Mouse (Mus musculus): ENCODE data around the gene Cryl1. TPM values are rescaled to one million over a fixed set of nuclear protein-coding genes. Genes with fewer than 3 reads are reported as not detected.

Cryl1 gene
- polyA plus RNA-seq, 1 experiment from 2014 or later: 10.8 TPM

GRCm38 (mm10) chr14:57397221-57397620, 1.1 kb downstream of the Cryl1 start:
- no peak for ATAC-seq (ENCODE audit: low FRiP score, low read depth)
- H3K27ac ChIP-seq (replicated peaks): no peak overlapping the region
- 82% methylated on average over 5 of the region's 5 CpGs for WGBS

GRCm38 (mm10) chr14:57395470-57395869, 2.9 kb downstream of the Cryl1 start:
- H3K9me3 ChIP-seq: no peaks in the 10 kb centered on the region
- no peak overlapping the region for H3K9ac ChIP-seq (replicated peaks)
- peaks cover 3% of the 10 kb centered on the region; the same call in 1 of the 2 replicates for H3K4me1 ChIP-seq
- no peak for ATAC-seq (ENCODE audit: low FRiP score, low read depth)
- H3K4me3 ChIP-seq: no peak overlapping the region
- no peak overlapping the region for H3K4me2 ChIP-seq (replicated peaks)
- H3K27me3 ChIP-seq: peaks cover 25% of the 10 kb centered on the region
- 86% methylated on average over 2 of the region's 2 CpGs for WGBS
- no peak overlapping the region for H3K27ac ChIP-seq (replicated peaks)
- H3K36me3 ChIP-seq: no peaks in the 10 kb centered on the region

More at GRCm38 (mm10) chr14:57397221-57397620, 1.1 kb downstream of the Cryl1 start:
- H3K4me2 ChIP-seq (replicated peaks): no peak overlapping the region
- no peaks in the 10 kb centered on the region for H3K36me3 ChIP-seq
- peaks cover 25% of the 10 kb centered on the region for H3K27me3 ChIP-seq
- H3K4me3 ChIP-seq: no peak overlapping the region
- H3K4me1 ChIP-seq: peaks cover 3% of the 10 kb centered on the region; the same call in 1 of the 2 replicates
- no peaks in the 10 kb centered on the region for H3K9me3 ChIP-seq
- no peak overlapping the region for H3K9ac ChIP-seq (replicated peaks)

GRCm38 (mm10) chr14:57392278-57392677, 6.1 kb downstream of the Cryl1 start:
- Histone ChIP-seq H3K4me1 (no peaks in the 10 kb centered on the region), H3K9me3 (no peaks in the 10 kb centered on the region), H3K9ac (replicated peaks) (no peak overlapping the region), H3K27ac (replicated peaks) (no peak overlapping the region), H3K4me3 (no peak overlapping the region), H3K27me3 (peaks cover 13% of the 10 kb centered on the region), H3K4me2 (replicated peaks) (no peak overlapping the region), H3K36me3 (no peaks in the 10 kb centered on the region)
- no peak for ATAC-seq (ENCODE audit: low FRiP score, low read depth)
- WGBS: 70% methylated on average over 5 of the region's 5 CpGs

- Histone ChIP-seq H3K9ac (replicated peaks) (no peak overlapping the region), H3K4me2 (replicated peaks) (no peak overlapping the region), H3K27ac (replicated peaks) (no peak overlapping the region), H3K27me3 (peaks cover 6% of the 10 kb centered on the region), H3K9me3 (no peaks in the 10 kb centered on the region), H3K4me3 (no peak overlapping the region), H3K36me3 (no peaks in the 10 kb centered on the region), H3K4me1 (no peaks in the 10 kb centered on the region)
- WGBS: 77% methylated on average over 4 of the region's 4 CpGs
- no peak for ATAC-seq (ENCODE audit: low FRiP score, low read depth)
These were observed 6.7 kb downstream of the Cryl1 start for GRCm38 (mm10) chr14:57391621-57392020.

GRCm38 (mm10) chr14:57386758-57387561, 11.4 kb downstream of the Cryl1 start:
- no peak overlapping the region for H3K4me2 ChIP-seq (replicated peaks)
- ATAC-seq (ENCODE audit: low FRiP score, low read depth): no peak
- H3K4me1 ChIP-seq: no peaks in the 10 kb centered on the region
- 67% methylated on average over 14 of the region's 14 CpGs for WGBS
- H3K36me3 ChIP-seq: no peaks in the 10 kb centered on the region
- H3K27ac ChIP-seq (replicated peaks): no peak overlapping the region
- H3K27me3 ChIP-seq: no peaks in the 10 kb centered on the region
- no peak overlapping the region for H3K9ac ChIP-seq (replicated peaks)
- no peaks in the 10 kb centered on the region for H3K9me3 ChIP-seq
- H3K4me3 ChIP-seq: no peak overlapping the region

- H3K27me3 ChIP-seq: no peaks in the 10 kb centered on the region
- 87% methylated on average over 5 of the region's 5 CpGs for WGBS
- no peak overlapping the region for H3K9ac ChIP-seq (replicated peaks)
- no peak overlapping the region for H3K4me3 ChIP-seq
- no peak overlapping the region for H3K27ac ChIP-seq (replicated peaks)
- H3K4me1 ChIP-seq: no peaks in the 10 kb centered on the region
- H3K4me2 ChIP-seq (replicated peaks): no peak overlapping the region
- ATAC-seq (ENCODE audit: low FRiP score, low read depth): no peak
- no peaks in the 10 kb centered on the region for H3K36me3 ChIP-seq
- H3K9me3 ChIP-seq: no peaks in the 10 kb centered on the region
These were observed 12.7 kb downstream of the Cryl1 start for GRCm38 (mm10) chr14:57385667-57386066.

- H3K27me3 ChIP-seq: no peaks in the 10 kb centered on the region
- H3K4me2 ChIP-seq (replicated peaks): no peak overlapping the region
- WGBS: 82% methylated on average over 5 of the region's 5 CpGs
- H3K36me3 ChIP-seq: no peaks in the 10 kb centered on the region
- no peaks in the 10 kb centered on the region for H3K4me1 ChIP-seq
- no peak overlapping the region for H3K4me3 ChIP-seq
- no peaks in the 10 kb centered on the region for H3K9me3 ChIP-seq
- H3K27ac ChIP-seq (replicated peaks): no peak overlapping the region
- no peak for ATAC-seq (ENCODE audit: low FRiP score, low read depth)
- no peak overlapping the region for H3K9ac ChIP-seq (replicated peaks)
These were observed 20.8 kb downstream of the Cryl1 start for GRCm38 (mm10) chr14:57377531-57377930.

- Histone ChIP-seq H3K9ac (replicated peaks) (no peak overlapping the region), H3K4me3 (no peak overlapping the region), H3K36me3 (no peaks in the 10 kb centered on the region), H3K4me1 (no peaks in the 10 kb centered on the region), H3K9me3 (no peaks in the 10 kb centered on the region), H3K27me3 (no peaks in the 10 kb centered on the region), H3K27ac (replicated peaks) (no peak overlapping the region), H3K4me2 (replicated peaks) (no peak overlapping the region)
- WGBS: 82% methylated on average over 9 of the region's 9 CpGs
- ATAC-seq (ENCODE audit: low FRiP score, low read depth): no peak
These were observed 21.4 kb downstream of the Cryl1 start for GRCm38 (mm10) chr14:57376956-57377355.

- ATAC-seq (ENCODE audit: low FRiP score, low read depth): no peak
- H3K9ac ChIP-seq (replicated peaks): no peak overlapping the region
- H3K4me1 ChIP-seq: no peaks in the 10 kb centered on the region
- no peaks in the 10 kb centered on the region for H3K27me3 ChIP-seq
- H3K4me2 ChIP-seq (replicated peaks): no peak overlapping the region
- H3K9me3 ChIP-seq: no peaks in the 10 kb centered on the region
- no peak overlapping the region for H3K4me3 ChIP-seq
- WGBS: 82% methylated on average over 8 of the region's 8 CpGs
- no peaks in the 10 kb centered on the region for H3K36me3 ChIP-seq
- H3K27ac ChIP-seq (replicated peaks): no peak overlapping the region
These were observed 22.3 kb downstream of the Cryl1 start for GRCm38 (mm10) chr14:57376016-57376415.

- H3K9me3 ChIP-seq: no peaks in the 10 kb centered on the region
- no peak overlapping the region for H3K27ac ChIP-seq (replicated peaks)
- H3K4me3 ChIP-seq: no peak overlapping the region
- H3K4me2 ChIP-seq (replicated peaks): no peak overlapping the region
- H3K36me3 ChIP-seq: no peaks in the 10 kb centered on the region
- WGBS: 82% methylated on average over 9 of the region's 9 CpGs
- no peaks in the 10 kb centered on the region for H3K4me1 ChIP-seq
- no peaks in the 10 kb centered on the region for H3K27me3 ChIP-seq
- no peak for ATAC-seq (ENCODE audit: low FRiP score, low read depth)
- no peak overlapping the region for H3K9ac ChIP-seq (replicated peaks)
These were observed 23.1 kb downstream of the Cryl1 start for GRCm38 (mm10) chr14:57375205-57375604.

- Histone ChIP-seq H3K9me3 (no peaks in the 10 kb centered on the region), H3K9ac (replicated peaks) (no peak overlapping the region), H3K36me3 (no peaks in the 10 kb centered on the region), H3K4me1 (no peaks in the 10 kb centered on the region), H3K27me3 (no peaks in the 10 kb centered on the region), H3K4me3 (no peak overlapping the region), H3K4me2 (replicated peaks) (no peak overlapping the region), H3K27ac (replicated peaks) (no peak overlapping the region)
- WGBS: 46% methylated on average over 8 of the region's 8 CpGs
- no peak for ATAC-seq (ENCODE audit: low FRiP score, low read depth)
These were observed 25.8 kb downstream of the Cryl1 start for GRCm38 (mm10) chr14:57372348-57373102.

GRCm38 (mm10) chr14:57367327-57367726, 31.0 kb downstream of the Cryl1 start:
- Histone ChIP-seq H3K4me1 (no peaks in the 10 kb centered on the region), H3K27ac (replicated peaks) (no peak overlapping the region), H3K4me3 (no peak overlapping the region), H3K27me3 (0 out of 2 replicates have a peak, but pooled peaks cover 5% of the 10 kb centered on the region), H3K36me3 (no peaks in the 10 kb centered on the region), H3K9ac (replicated peaks) (no peak overlapping the region), H3K9me3 (no peaks in the 10 kb centered on the region), H3K4me2 (replicated peaks) (no peak overlapping the region)
- no peak for ATAC-seq (ENCODE audit: low FRiP score, low read depth)
- 58% methylated on average over 4 of the region's 4 CpGs for WGBS

Data from midbrain, embryonic 12.5 days (tissue).